Mouse (Mus musculus) liver, embryonic 14.5 days (tissue): Measurements from ENCODE around the gene Exoc3l4. TPM values are rescaled to one million over a fixed set of nuclear protein-coding genes. Genes with fewer than 3 reads are reported as not detected.

Source experiments
- ATAC-seq: fragments of 200-750 bp; cut with Nextera tagmentation; 2 replicates; pipeline ENCODE4 v1.8.0; 2017; ENCODE audit warnings: moderate number of reproducible peaks, mild to moderate bottlenecking, moderate library complexity; ENCODE audit not compliant: insufficient read depth
- DNase-seq, 3 experiments: peaks; one replicate each; pipeline ENCODE4 v3.0.0-alpha.2; 2012 to 2013; ENCODE audit warnings: low read depth in 3 of 3, low spot score in 3 of 3
- H3K27ac ChIP-seq: fragments of 300-500 bp; sonication (generic); 2 replicates; pipeline ENCODE4 v1.5.1; 2014; ENCODE audit warnings: moderate library complexity, mild to moderate bottlenecking, control low read depth, inconsistent platforms
- H3K27me3 ChIP-seq: fragments of 300-500 bp; sonication (generic); 2 replicates; pipeline ENCODE4 v1.6.1; 2014; ENCODE audit warnings: mild to moderate bottlenecking, low read length, moderate library complexity; ENCODE audit not compliant: control insufficient read depth, insufficient read depth
- H3K36me3 ChIP-seq: fragments of 300-500 bp; sonication (generic); replicated peaks from 2 replicates; pipeline ENCODE4 v1.6.1; 2014; ENCODE audit warnings: low read depth; ENCODE audit not compliant: control insufficient read depth, insufficient read depth
- H3K4me1 ChIP-seq, 2 experiments: fragments of 200-500 bp in 1 of 2; fragments of 300-500 bp in 1 of 2; sonication (generic) in 1 of 2; replicated peaks; 2 replicates each; pipeline ENCODE4 v1.6.1; 2012 to 2014; ENCODE audit warnings: antibody characterized with exemption in 1 of 2, inconsistent platforms in 1 of 2, low read length in 1 of 2; ENCODE audit not compliant: control insufficient read depth in 2 of 2, insufficient read depth in 2 of 2
- H3K4me2 ChIP-seq: fragments of 300-500 bp; sonication (generic); 2 replicates; pipeline ENCODE4 v1.6.1; 2014; ENCODE audit warnings: low read depth, mild to moderate bottlenecking, control low read depth, moderate library complexity
- H3K4me3 ChIP-seq, 2 experiments: fragments of 200-500 bp in 1 of 2; fragments of 300-500 bp in 1 of 2; sonication (generic) in 1 of 2; 2 replicates each; pipeline ENCODE4 v1.5.1; 2012 to 2014; ENCODE audit warnings: low read depth in 2 of 2, low read length in 2 of 2, mild to moderate bottlenecking in 2 of 2, control low read depth in 1 of 2, inconsistent platforms in 1 of 2, moderate library complexity in 1 of 2; ENCODE audit not compliant: insufficient read depth in 1 of 2
- H3K9ac ChIP-seq: fragments of 300-500 bp; sonication (generic); replicated peaks from 2 replicates; pipeline ENCODE4 v1.6.1; 2014; ENCODE audit warnings: mild to moderate bottlenecking, control low read depth, moderate library complexity
- H3K9me3 ChIP-seq: fragments of 300-500 bp; sonication (generic); 2 replicates; pipeline ENCODE4 v1.6.1; 2016; ENCODE audit warnings: low read length, mixed read lengths; ENCODE audit not compliant: control insufficient read depth
- CTCF ChIP-seq: IDR thresholded peaks from 2 replicates; pipeline ENCODE4 v1.5.1; 2016; ENCODE audit warnings: antibody characterized with exemption, low read depth, control low read depth
- EP300 ChIP-seq: IDR thresholded peaks from 2 replicates; pipeline ENCODE4 v1.6.1; 2016; ENCODE audit warnings: antibody characterized with exemption, low read depth
- WGBS: fragments of 180-500 bp; shearing (Covaris S2); extraction: QIAGEN DNeasy Blood & Tissue Kit; methylation state at CpG from one replicate; pipeline ENCODE4 v1.1.7; 2014; ENCODE audit not compliant: insufficient replicate concordance; 5-methylcytosine and 5-hydroxymethylcytosine counted together
- polyA plus RNA-seq, 2 experiments: library from polyadenylated mRNA; depleted of rRNA in 1 of 2; stranded (reverse) in 1 of 2; unstranded in 1 of 2; fragments of >200 nt; fragmentation: Nextera tagmentation in 1 of 2; extraction: Ambion mirVana in 1 of 2; gene quantifications; 2 replicates each; pipeline versions ENCODE4 v1.2.1 to v1.2.3; 2012 to 2014

The Exoc3l4 gene
- polyA plus RNA-seq (2012; rRNA removed) (18.1 and 20.1 TPM in 2 replicates), polyA plus RNA-seq (2014; fragmentation: Nextera tagmentation; extraction: Ambion mirVana) (15.8 and 19.3 TPM in 2 replicates)

- Histone ChIP-seq H3K36me3 (no peaks in the 10 kb centered on the region), H3K9me3 (no peaks in the 10 kb centered on the region), H3K9ac (no peak within 1 kb of the TSS; the same call in 1 of the 2 replicates), H3K27me3 (peaks cover 7% of the 10 kb centered on the region), H3K4me2 (peak within 1 kb of the TSS; percentile 51), H3K4me1 (peaks cover 7 to 19% of the 10 kb centered on the region in 2 experiments; a peak in 3 of 4 replicates), H3K4me3 (peak within 1 kb of the TSS; percentile 37 to 56), H3K27ac (no peak within 1 kb of the TSS)
- WGBS, result 5% methylated on average over 17 of the region's 17 CpGs
- ATAC-seq (peak; percentile 55), DNase-seq (no peak)
- no peak for TF ChIP-seq EP300
- no peak for TF ChIP-seq CTCF
Observed at GRCm38 (mm10) chr12:111416921-111417779, at the start of gene Exoc3l4. Gene Exoc3l4, plus strand, starts transcription at chr12:111417017.

DNA sequence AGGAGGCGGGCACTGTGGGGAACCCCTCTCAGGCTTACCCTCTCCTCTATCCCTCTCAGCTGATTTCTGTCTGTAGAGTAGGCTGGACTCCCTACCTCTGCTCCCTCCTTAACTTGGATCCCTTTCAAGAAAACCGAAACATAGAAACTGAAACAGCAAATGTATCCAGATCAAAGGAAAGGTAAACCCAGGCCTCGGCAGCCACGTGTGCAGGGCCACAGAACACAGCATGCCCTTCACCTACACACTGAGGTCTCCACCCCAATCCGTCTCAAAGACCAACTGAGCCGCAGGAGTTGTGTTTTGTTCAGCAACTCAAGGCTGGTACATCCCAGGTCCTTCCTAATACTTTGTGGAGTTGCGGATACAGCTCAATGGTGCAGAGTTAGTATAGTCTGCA is 49.8 kb upstream of the Exoc3l4 start:
- Histone ChIP-seq H3K9ac (no peak overlapping the region), H3K9me3 (no peaks in the 10 kb centered on the region), H3K36me3 (no peaks in the 10 kb centered on the region), H3K4me3 (no peak overlapping the region), H3K27ac (no peak overlapping the region), H3K27me3 (no peaks in the 10 kb centered on the region), H3K4me1 (peaks cover 0 to 18% of the 10 kb centered on the region in 2 experiments; a peak in 2 of 4 replicates), H3K4me2 (no peak overlapping the region)
- DNase-seq, result no peak
- no peak for TF ChIP-seq CTCF
- TF ChIP-seq EP300, result no peak
- WGBS, result 60% methylated on average over 7 of the region's 7 CpGs
- ATAC-seq, result no peak

- Histone ChIP-seq H3K9me3 (no peaks in the 10 kb centered on the region), H3K4me1 (peaks cover 0 to 19% of the 10 kb centered on the region in 2 experiments; a peak in 2 of 4 replicates), H3K9ac (no peak overlapping the region), H3K4me2 (no peak overlapping the region), H3K27ac (no peak overlapping the region), H3K27me3 (no peaks in the 10 kb centered on the region), H3K4me3 (no peak overlapping the region), H3K36me3 (no peaks in the 10 kb centered on the region)
- peak; percentile 71 for ATAC-seq
- TF ChIP-seq CTCF (peak; percentile 43; the same call in 1 of the 2 replicates), EP300 (no peak)
- WGBS, result 17% methylated on average over 4 of the region's 4 CpGs
- DNase-seq, result peak in 1 of 3 experiments; percentile 22
Observed at GRCm38 (mm10) chr12:111370249-111370648, 46.6 kb upstream of the Exoc3l4 start.

DNA sequence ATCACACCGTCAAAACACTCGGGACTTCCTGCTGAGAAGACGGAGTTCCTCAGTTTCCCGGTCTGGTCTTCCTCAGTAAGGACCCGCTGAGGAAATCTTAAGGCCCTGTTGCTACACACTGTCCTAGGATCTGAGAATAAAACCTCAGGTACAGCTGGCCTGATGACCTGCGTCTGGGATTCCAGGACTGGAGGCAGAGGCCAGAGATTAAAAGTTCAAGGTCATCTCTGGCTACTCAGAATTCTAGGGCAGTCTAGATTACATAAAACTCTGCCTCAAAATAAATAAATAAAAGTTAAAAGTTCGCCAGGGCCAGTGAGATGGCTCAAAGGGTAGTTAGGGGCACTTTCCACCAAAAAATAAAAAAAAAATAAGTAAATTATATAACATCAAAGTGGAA is 44.9 kb upstream of the Exoc3l4 start:
- Histone ChIP-seq H3K9me3 (no peaks in the 10 kb centered on the region), H3K27ac (no peak overlapping the region), H3K4me3 (no peak overlapping the region), H3K4me2 (no peak overlapping the region), H3K27me3 (peaks cover 14% of the 10 kb centered on the region), H3K36me3 (no peaks in the 10 kb centered on the region), H3K4me1 (peaks cover 0 to 23% of the 10 kb centered on the region in 2 experiments; a peak in 2 of 4 replicates), H3K9ac (no peak overlapping the region)
- no peak for TF ChIP-seq CTCF
- TF ChIP-seq EP300, result no peak
- 60% methylated on average over 7 of the region's 7 CpGs for WGBS
- no peak for ATAC-seq
- DNase-seq, result no peak

- ATAC-seq (no peak), DNase-seq (no peak)
- no peak overlapping the region for H3K4me3 ChIP-seq
- H3K27ac ChIP-seq, result no peak overlapping the region
- no peak for TF ChIP-seq CTCF
- TF ChIP-seq EP300, result no peak
- peaks cover 29% of the 10 kb centered on the region for H3K27me3 ChIP-seq
- 61% methylated on average over 6 of the region's 6 CpGs for WGBS
- no peaks in the 10 kb centered on the region for H3K36me3 ChIP-seq
- no peak overlapping the region for H3K9ac ChIP-seq
- H3K4me2 ChIP-seq, result peak overlapping the region; percentile 26; the same call in 1 of the 2 replicates
- no peaks in the 10 kb centered on the region for H3K9me3 ChIP-seq
- H3K4me1 ChIP-seq, result peaks cover 0 to 22% of the 10 kb centered on the region in 2 experiments; a peak in 2 of 4 replicates
Observed at GRCm38 (mm10) chr12:111373411-111373810, 43.4 kb upstream of the Exoc3l4 start.
